Mouse (Mus musculus) adrenal gland, postnatal 4 days (tissue): ENCODE results near the gene Kdm6b. TPM values are rescaled to one million over a fixed set of nuclear protein-coding genes. Genes with fewer than 3 reads are reported as not detected.

ENCODE experiments used
- DNase-seq, 2 experiments: peaks; one replicate each; pipeline ENCODE4 v3.0.0; 2021 to 2022; ENCODE audit warnings: low spot score in 2 of 2, mixed read lengths in 2 of 2
- long read RNA-seq, 2 experiments: library from polyadenylated mRNA; stranded (forward); transcript quantifications; one replicate each; pipeline ENCODE4 v2.0.0; 2021
- total RNA-seq, 2 experiments: library from RNA; stranded (reverse); gene quantifications; 2 replicates each; pipeline ENCODE4 v1.2.3; 2021

Kdm6b gene
- total RNA-seq: 10 to 100 TPM; 48.7 to 52.5 TPM
- long read RNA-seq, experiment 1, partial matches to known transcripts: 3 of 8 reads
- long read RNA-seq, experiment 1, other reads (novel, unspliced or antisense): 3 of 8 reads
- long read RNA-seq, experiment 2, partial matches to known transcripts: 13 of 19 reads
- long read RNA-seq, experiment 2, other reads (novel, unspliced or antisense): 5 of 19 reads

DNA sequence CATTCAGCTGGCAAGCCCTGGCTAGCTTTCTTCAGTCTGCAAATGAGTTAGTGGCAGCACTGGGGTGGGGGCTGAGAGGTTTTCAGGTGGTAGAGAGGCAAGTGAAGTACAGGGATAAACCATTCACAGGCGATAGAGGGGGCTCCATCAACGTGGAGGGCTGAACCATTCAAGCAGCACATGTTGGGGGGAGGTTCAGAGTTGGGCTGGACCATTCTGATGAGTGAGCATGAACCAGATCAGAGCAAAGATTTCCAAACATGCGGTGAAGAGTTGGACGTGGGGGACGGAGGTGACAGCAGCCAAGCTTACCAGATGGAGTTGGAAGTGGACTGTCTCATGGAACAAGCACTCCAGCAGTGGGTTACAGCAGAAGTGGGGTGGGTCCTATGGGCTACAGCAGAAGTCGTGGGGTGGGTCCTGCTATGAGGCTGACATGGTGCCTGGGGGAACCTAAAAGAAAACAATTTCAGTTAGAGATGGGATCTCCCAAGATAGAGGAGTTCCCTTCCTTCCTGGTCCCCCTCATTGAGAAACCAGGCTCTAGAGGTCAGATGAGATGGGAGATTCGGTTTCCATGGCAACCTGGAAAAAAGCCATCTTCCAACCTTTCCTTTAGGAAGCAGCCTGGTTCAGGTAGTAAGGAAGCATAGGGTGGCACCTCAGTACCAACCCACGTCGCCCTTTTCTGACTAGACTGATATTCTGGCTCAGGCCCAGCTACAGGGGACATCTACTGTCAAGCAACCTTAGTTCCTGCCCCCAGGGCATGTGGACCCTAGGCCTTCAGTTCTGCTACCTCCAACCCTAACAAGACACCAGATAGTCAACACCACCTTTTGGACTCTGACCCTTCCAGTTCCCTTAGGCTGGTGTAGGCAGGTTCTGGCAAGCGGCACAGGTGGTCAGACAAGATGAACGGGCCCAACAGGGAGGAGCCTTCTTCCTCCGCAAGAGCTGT is at the start of gene Kdm6b:
Gene Kdm6b (minus strand): TSS at position 455 of the 961 bp plus-strand sequence.
- DNase-seq: no peak

GRCm38 (mm10) chr11:69461568-69461967 is 48.1 kb upstream of the Kdm6b start:
- DNase-seq: no peak

DNA sequence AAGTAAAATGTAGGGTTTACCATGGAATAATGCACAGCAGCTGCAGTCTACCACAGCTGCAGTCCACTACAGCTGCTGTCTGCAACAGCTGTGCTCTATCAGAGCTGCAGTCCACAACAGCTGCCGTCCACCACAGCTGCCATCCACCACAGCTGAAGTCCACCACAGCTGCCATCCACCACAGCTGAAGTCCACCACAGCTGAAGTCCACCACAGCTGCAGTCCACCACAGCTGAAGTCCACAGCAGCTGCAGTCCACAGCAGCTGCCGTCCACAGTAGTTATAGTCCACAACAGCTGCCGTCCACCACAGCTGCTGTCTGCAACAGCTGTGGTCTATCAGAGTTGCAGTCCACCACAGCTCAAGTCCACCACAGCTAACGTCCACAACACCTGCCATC is 46.4 kb upstream of the Kdm6b start:
- DNase-seq: no peak

GRCm38 (mm10) chr11:69457006-69457579 is 43.6 kb upstream of the Kdm6b start:
- DNase-seq: peak in 1 of 2 experiments; percentile 25

GRCm38 (mm10) chr11:69452114-69452867 is 38.8 kb upstream of the Kdm6b start:
- DNase-seq: no peak

DNA sequence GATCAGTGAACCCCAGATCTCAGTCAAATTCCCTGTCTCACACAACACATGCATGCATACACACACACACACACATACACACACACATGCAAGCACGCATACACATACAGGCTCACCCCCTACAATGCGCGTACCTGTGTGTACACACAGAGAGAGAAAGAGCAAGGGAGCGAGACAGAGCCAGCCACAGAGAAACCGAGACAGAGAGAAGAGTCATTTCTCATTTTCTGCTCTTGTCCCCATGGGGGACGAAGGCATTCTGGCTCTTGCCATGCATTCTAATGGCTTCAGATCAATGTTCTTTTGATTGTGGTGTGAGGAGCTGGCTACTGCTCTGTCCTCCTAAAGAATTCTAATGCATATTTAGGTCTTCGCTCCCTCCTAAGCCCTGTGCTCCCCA is 33.8 kb upstream of the Kdm6b start:
- no peak for DNase-seq

DNA sequence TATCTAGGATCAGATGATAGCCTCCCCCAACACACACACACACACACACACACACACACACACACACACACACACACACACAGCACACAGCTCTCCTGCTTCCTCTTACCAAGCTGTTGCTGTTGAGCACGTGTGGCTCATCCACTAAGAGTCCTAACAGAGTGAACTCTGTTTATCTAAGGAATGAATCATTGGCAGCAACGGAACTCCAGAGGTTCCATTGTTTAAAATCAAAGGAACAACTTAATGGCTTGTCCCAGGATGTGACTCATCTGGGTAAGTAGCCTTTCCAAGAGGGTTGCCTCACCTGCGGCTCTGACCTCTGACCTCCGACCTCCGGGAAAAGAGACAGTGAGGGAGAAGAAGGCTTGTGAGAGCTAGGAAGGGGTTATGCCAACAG is 29.9 kb upstream of the Kdm6b start:
- no peak for DNase-seq

GRCm38 (mm10) chr11:69437291-69437690 is 23.8 kb upstream of the Kdm6b start:
- DNase-seq: no peak

DNA sequence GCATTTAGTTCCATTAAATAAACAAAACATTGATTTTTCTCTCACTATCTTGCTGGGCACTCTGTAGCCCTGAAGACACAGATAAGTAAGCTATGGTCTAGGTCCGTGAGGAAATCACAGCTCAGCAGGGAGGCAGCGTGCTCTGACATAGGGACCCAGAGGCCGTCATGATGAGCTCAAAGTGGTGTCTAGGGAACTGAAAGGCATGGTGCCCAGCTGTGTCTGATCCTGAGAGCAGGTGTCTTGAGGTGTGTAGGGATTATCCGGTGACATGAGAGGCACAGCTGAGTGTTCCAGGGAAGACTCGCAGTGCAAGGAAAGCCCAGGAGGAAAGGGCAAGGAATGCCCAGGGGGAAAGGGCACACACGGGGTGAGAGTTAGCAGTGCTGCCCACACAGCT is 19.7 kb upstream of the Kdm6b start:
- no peak for DNase-seq

- no peak for DNase-seq
Observed at GRCm38 (mm10) chr11:69432640-69432982, 19.1 kb upstream of the Kdm6b start.

DNA sequence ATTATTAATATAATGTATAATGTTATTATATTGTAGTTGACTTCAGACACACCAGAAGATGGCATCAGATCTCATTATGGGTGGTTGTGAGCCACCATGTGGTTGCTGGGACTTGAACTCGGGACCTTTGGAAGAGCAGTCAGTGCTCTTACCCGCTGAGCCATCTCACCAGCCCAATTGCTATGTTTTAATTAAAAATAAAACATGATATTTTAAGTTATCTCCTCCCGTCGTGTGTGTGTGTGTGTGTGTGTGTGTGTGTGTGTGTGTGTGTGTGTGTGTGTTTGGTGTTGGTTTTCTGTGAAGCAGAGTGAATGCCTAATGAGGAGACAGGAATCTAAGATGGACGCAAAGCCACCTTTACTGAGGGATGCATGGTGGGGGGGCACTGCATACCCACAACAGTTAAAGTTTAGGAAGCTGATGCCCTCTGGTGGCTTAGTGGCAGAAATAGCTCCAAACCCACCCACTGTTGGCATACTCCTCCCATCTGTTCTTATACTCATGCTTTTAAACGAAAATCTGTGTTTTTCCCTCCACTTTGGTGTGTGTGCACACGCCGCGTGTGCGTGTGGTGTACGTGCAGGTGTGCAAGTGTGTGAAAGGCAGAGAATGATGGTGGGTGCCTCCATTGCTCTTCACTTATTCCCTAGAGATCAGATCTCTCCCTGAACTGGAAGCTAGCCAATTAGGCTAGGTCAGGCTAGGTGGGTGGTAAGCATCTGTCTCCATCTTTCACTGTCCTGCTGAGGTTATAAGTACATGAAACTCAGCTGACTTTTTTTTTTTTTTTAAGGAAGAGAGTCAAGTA is 18.6 kb upstream of the Kdm6b start:
- peak in 1 of 2 experiments; percentile 49 for DNase-seq

GRCm38 (mm10) chr11:69430631-69431030 is 17.2 kb upstream of the Kdm6b start:
- DNase-seq: no peak

- no peak for DNase-seq
Observed at GRCm38 (mm10) chr11:69429313-69429712, 15.8 kb upstream of the Kdm6b start.

DNA sequence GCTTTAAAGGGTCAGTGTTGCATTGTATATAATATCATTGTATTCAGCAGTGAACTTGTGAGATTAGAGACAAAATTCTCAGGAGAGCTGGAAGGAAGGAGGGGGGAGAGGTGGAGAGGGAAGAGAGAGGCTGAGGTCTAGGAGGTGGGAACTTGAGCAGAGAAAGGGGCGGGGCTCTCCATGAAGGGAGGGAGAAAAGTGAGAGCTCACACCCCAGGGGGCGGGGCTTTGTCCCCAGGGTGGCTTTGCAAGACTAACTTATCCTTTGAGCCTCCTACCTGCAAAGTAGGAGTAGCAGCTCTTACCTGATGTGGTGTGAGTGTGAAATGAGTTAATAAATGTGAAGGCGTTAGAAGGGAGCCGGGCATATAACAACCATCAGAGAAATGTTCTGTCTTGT is 15.3 kb upstream of the Kdm6b start:
- DNase-seq: no peak

DNA sequence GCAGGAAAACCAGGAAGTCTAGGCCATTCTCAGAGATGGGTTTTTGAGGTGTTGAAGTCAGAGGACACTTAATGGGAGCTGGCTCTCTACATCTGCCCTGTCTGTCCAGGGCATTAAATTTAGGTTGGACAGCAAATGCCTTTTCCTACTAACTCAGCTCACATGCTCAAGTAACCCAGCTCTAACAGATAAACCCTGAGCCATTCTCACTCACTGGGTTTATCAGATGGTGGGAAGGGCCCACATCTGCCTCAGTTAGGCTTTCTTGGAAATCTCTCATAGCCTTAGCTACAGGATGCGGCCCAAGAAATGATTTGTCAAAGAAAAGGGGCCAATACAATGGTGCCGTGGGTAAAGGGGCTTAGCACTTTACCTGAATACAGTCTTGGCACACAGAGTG is 12.8 kb upstream of the Kdm6b start:
- DNase-seq: no peak

DNA sequence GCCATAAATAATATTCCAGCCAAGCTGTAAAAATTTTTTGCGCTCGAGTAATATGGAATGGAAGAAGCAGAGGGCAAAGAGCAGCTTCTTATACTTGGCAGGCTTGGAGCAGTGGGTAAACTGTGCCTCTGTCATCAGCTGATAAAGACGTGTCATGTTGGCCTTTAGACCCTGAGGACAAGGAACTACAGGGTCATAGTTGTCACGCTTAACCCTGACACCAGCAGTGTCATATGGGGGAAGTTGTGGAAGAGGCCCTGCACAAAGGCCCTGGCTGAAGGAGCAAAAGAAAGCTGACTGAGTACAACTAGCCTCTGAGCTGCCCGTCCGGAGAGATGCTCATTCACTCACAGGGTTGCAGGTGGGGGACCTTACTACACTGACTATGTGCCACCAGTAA is 10.4 kb upstream of the Kdm6b start:
- no peak for DNase-seq

GRCm38 (mm10) chr11:69422842-69423241 is 9.4 kb upstream of the Kdm6b start:
- no peak for DNase-seq

GRCm38 (mm10) chr11:69421131-69421977 is 7.9 kb upstream of the Kdm6b start:
- DNase-seq: no peak

DNA sequence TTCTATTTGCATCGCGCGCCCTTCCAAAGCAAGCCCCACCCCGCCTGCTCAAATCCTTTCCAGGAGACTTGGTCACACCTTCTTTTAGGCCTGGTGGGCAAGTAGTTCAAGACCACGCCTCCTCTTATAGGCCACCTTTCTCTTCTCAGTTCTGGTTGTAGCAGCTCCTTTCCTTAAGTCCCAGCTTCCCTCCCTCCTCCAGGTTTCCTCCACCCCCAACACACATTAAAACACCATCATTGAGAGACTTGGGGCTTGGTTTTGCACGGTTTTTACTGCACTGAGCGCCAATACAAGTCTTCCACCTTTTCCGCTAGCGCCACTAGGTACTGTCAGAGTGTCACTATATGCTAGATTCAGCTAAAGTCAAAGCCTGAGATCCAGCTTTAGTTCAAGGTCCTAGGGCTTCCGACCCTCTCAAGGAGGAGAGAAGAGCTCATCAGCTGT is 7.1 kb upstream of the Kdm6b start:
- no peak for DNase-seq
